Comparison of ENCODE assay signal across 10 mouse cellular contexts in the genomic region with DNA sequence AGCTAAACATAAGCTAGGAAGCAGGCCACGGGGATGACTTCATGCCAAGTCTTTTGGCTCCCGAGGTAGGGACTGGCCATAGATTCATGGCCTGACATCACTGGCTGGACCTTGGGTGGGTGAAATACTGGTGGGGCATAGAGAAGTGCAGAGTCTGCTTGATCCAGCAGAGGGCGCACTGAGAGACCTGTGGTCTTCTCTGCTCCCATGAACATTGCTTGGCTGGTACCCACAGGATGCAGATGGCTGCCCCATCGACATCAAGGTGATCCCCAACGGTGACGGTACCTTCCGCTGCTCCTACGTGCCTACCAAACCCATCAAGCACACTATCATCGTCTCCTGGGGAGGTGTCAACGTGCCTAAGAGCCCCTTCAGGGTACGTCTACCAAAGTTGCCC. TPM values are rescaled to one million over a fixed set of nuclear protein-coding genes. Genes with fewer than 3 reads are reported as not detected.
DNase-seq lines count a peak whose midpoint lies in the region; ATAC-seq and TF ChIP-seq lines count a peak whose summit lies in the region.
"Had no signal": no experiment of that assay in that cellular context is flagged by ENCODE, and none has a peak within 500 bp of the region (broad histone marks: within the 10 kb centered on the region; RNA-seq: fewer than 3 reads in every experiment).

No protein-coding gene starts in this region.

- no peaks in the 10 kb centered on the region for H3K9me3 ChIP-seq in lung, postnatal 0 days (ENCODE audit: low read length)

- 0 out of 2 replicates have a peak, but pooled peaks have one; percentile 27 for ATAC-seq in lung, postnatal 0 days

- peak; percentile 76 for TF ChIP-seq CTCF in heart, adult 2 months (IDR thresholded peaks at IDR 0.05)
- peak; percentile 56 for TF ChIP-seq CTCF in cortical plate, adult 2 months (IDR thresholded peaks at IDR 0.05; ENCODE audit: extremely low read depth, insufficient read depth, low read length)
- peak; percentile 74 for TF ChIP-seq CTCF in lung, postnatal 0 days (IDR thresholded peaks at IDR 0.05)

- WGBS in heart, adult 2 months, result 61% methylated on average over 11 of the region's 11 CpGs
- 71% methylated on average over 11 of the region's 11 CpGs for WGBS in lung, postnatal 0 days

- H3K27me3 ChIP-seq in heart, adult 2 months (ENCODE audit: control insufficient read depth, insufficient read depth, low read length), result no peaks in the 10 kb centered on the region
- no peaks in the 10 kb centered on the region for H3K27me3 ChIP-seq in lung, postnatal 0 days (replicated peaks; ENCODE audit: insufficient read depth, low read length)

- no peak overlapping the region for H3K4me2 ChIP-seq in lung, postnatal 0 days (replicated peaks; ENCODE audit: low read depth, low read length)

- no peaks in the 10 kb centered on the region for H3K4me1 ChIP-seq in heart, adult 2 months (ENCODE audit: control insufficient read depth, insufficient read depth, low read length)
- no peaks in the 10 kb centered on the region for H3K4me1 ChIP-seq in cortical plate, adult 2 months (ENCODE audit: control insufficient read depth, insufficient read depth, low read length)
- no peaks in the 10 kb centered on the region for H3K4me1 ChIP-seq in lung, postnatal 0 days (ENCODE audit: insufficient read depth, low read depth, low read length)

- TF ChIP-seq EP300 in heart, adult 2 months (IDR thresholded peaks at IDR 0.05; ENCODE audit: insufficient read depth, low read depth, low read length), result no peak
- TF ChIP-seq EP300 in lung, postnatal 0 days (IDR thresholded peaks at IDR 0.05), result no peak

- no peak overlapping the region for H3K9ac ChIP-seq in heart, adult 2 months (ENCODE audit: low read depth, low read length)
- no peak overlapping the region for H3K9ac ChIP-seq in lung, postnatal 0 days (replicated peaks; ENCODE audit: low read depth)

- DNase-seq in heart, adult 2 months, result peak; percentile 30 to 45
- DNase-seq in heart, postnatal 25 days (ENCODE audit: low spot score), result no peak
- DNase-seq in urinary bladder, postnatal 25 days (ENCODE audit: low spot score), result peak; percentile 25
- no peak for DNase-seq in urinary bladder, adult 2 months (ENCODE audit: low spot score)
- peak; percentile 48 for DNase-seq in lung, postnatal 0 days (ENCODE audit: low spot score)
- peak; percentile 71 for DNase-seq in thymus, postnatal 4 days
- DNase-seq in frontal cortex, postnatal 14 days (ENCODE audit: low spot score in 2 of 2), result no peak

- no peak overlapping the region for H3K27ac ChIP-seq in heart, adult 2 months
- H3K27ac ChIP-seq in cortical plate, adult 2 months (ENCODE audit: insufficient read depth, low read length), result no peak overlapping the region
- H3K27ac ChIP-seq in lung, postnatal 0 days (ENCODE audit: low read length), result no peak overlapping the region

- no peak for TF ChIP-seq POLR2A in heart, adult 2 months (IDR thresholded peaks at IDR 0.05; ENCODE audit: insufficient read depth, low read depth, low read length)
- no peak for TF ChIP-seq POLR2A in cortical plate, adult 2 months (IDR thresholded peaks at IDR 0.05; ENCODE audit: extremely low read depth, insufficient read depth, low read length)

- intact Hi-C loops in heart, adult 2 months (cut with DNase I), result loop anchor here (2.0 kb wide), 1 partner anchor 22 kb away; the partner anchor contains the start of gene Atp6v1f
- intact Hi-C loops in heart, postnatal 25 days (cut with DNase I), result no loop called here

- no peaks in the 10 kb centered on the region for H3K79me2 ChIP-seq in heart, adult 2 months (replicated peaks; ENCODE audit: control insufficient read depth, insufficient read depth, low read length)

- H3K36me3 ChIP-seq in heart, adult 2 months (ENCODE audit: control insufficient read depth, insufficient read depth, low read length), result no peaks in the 10 kb centered on the region
- no peaks in the 10 kb centered on the region for H3K36me3 ChIP-seq in lung, postnatal 0 days (ENCODE audit: insufficient read depth, low read length)

- no peak overlapping the region for H3K4me3 ChIP-seq in heart, adult 2 months
- H3K4me3 ChIP-seq in cortical plate, adult 2 months (ENCODE audit: insufficient read depth, low read length), result no peak overlapping the region
- H3K4me3 ChIP-seq in lung, postnatal 0 days (ENCODE audit: low read depth, low read length), result no peak overlapping the region

RNA-seq across cellular contexts. Expression of gene Flnc, which starts 11.7 kb away (rescaled TPM):
- 100 to 1,000 TPM; 192 to 222 TPM for total RNA-seq in heart, adult 2 months (2021)
- polyA plus RNA-seq in heart, adult 2 months (2012; rRNA removed), result 56.0 and 69.0 TPM in 2 replicates
- 100 to 1,000 TPM; 201 to 220 TPM for total RNA-seq in heart, postnatal 25 days (2021)
- polyA plus RNA-seq in urinary bladder, adult 2 months (2012; rRNA removed), result 40.8 and 75.6 TPM in 2 replicates
- 0.54 and 0.55 TPM in 2 replicates for polyA plus RNA-seq in cortical plate, adult 2 months (2012; rRNA removed)
- polyA plus RNA-seq in lung, postnatal 0 days (2015; fragmentation: Nextera tagmentation; extraction: Ambion mirVana), result 1.2 and 1.5 TPM in 2 replicates

RNA-seq across cellular contexts. Expression of gene Atp6v1f, which starts 22.7 kb away (rescaled TPM):
- total RNA-seq in heart, adult 2 months (2021), result 100 to 1,000 TPM; 109 to 125 TPM
- 186 and 208 TPM in 2 replicates for polyA plus RNA-seq in heart, adult 2 months (2012; rRNA removed)
- 100 to 1,000 TPM in 1 of 2 experiments, 10 to 100 TPM in 1; 99.3 to 109 TPM for total RNA-seq in heart, postnatal 25 days (2021)
- polyA plus RNA-seq in urinary bladder, adult 2 months (2012; rRNA removed), result 234 and 282 TPM in 2 replicates
- polyA plus RNA-seq in cortical plate, adult 2 months (2012; rRNA removed), result 403 and 411 TPM in 2 replicates
- polyA plus RNA-seq in lung, postnatal 0 days (2015; fragmentation: Nextera tagmentation; extraction: Ambion mirVana), result 264 and 293 TPM in 2 replicates

RNA-seq across cellular contexts. Expression of gene Atp6v1fnb, which starts 26.5 kb away (rescaled TPM):
- total RNA-seq in heart, adult 2 months (2021), result not detected
- polyA plus RNA-seq in heart, adult 2 months (2012; rRNA removed), result not detected in 2 replicates
- total RNA-seq in heart, postnatal 25 days (2021), result not detected
- polyA plus RNA-seq in urinary bladder, adult 2 months (2012; rRNA removed), result not detected in 2 replicates
- polyA plus RNA-seq in cortical plate, adult 2 months (2012; rRNA removed), result 0.17 TPM in 1 of 2 replicates, not detected in the other
- not detected in 2 replicates for polyA plus RNA-seq in lung, postnatal 0 days (2015; fragmentation: Nextera tagmentation; extraction: Ambion mirVana)
- polyA plus RNA-seq: limb, embryonic 14.5 days; stomach, embryonic 16.5 days had no signal

RNA-seq across cellular contexts. Expression of gene Ccdc136, which starts 48.7 kb away (rescaled TPM):
- 1 to 10 TPM; 1.7 to 2.4 TPM for total RNA-seq in heart, adult 2 months (2021)
- polyA plus RNA-seq in heart, adult 2 months (2012; rRNA removed), result 2.1 and 3.0 TPM in 2 replicates
- total RNA-seq in heart, postnatal 25 days (2021), result 1 to 10 TPM; 1.9 to 3.1 TPM
- polyA plus RNA-seq in urinary bladder, adult 2 months (2012; rRNA removed), result 19.7 and 29.6 TPM in 2 replicates
- 148 and 150 TPM in 2 replicates for polyA plus RNA-seq in cortical plate, adult 2 months (2012; rRNA removed)
- 3.0 and 4.6 TPM in 2 replicates for polyA plus RNA-seq in lung, postnatal 0 days (2015; fragmentation: Nextera tagmentation; extraction: Ambion mirVana)

RNA-seq across cellular contexts. Expression of gene Opn1sw, which starts 56.5 kb away (rescaled TPM):
- not detected for total RNA-seq in heart, adult 2 months (2021)
- 0.67 TPM in 1 of 2 replicates, not detected in the other for polyA plus RNA-seq in heart, adult 2 months (2012; rRNA removed)
- not detected for total RNA-seq in heart, postnatal 25 days (2021)
- 9.3 and 11.3 TPM in 2 replicates for polyA plus RNA-seq in urinary bladder, adult 2 months (2012; rRNA removed)
- 0.19 and 0.42 TPM in 2 replicates for polyA plus RNA-seq in cortical plate, adult 2 months (2012; rRNA removed)
- polyA plus RNA-seq in lung, postnatal 0 days (2015; fragmentation: Nextera tagmentation; extraction: Ambion mirVana), result 0.30 and 0.56 TPM in 2 replicates

Comparison
In these comparisons a context has a peak if more than half of its experiments do, and no peak if none do; other contexts are left out.
1. DNase-seq: peak in heart, adult 2 months (2 of 2), urinary bladder, postnatal 25 days (single experiment), lung, postnatal 0 days (single experiment) and thymus, postnatal 4 days (single experiment); none in heart, postnatal 25 days (single experiment), urinary bladder, adult 2 months (single experiment) and frontal cortex, postnatal 14 days (0 of 2).
2. RNA of gene Flnc, which starts 11.7 kb away (polyA plus RNA-seq): 56.0 to 69.0 TPM in heart, adult 2 months and 40.8 to 75.6 TPM in urinary bladder, adult 2 months; 1.2 to 1.5 TPM in lung, postnatal 0 days and 0.54 to 0.55 TPM in cortical plate, adult 2 months; every median in the first group is over 10 times any median in the second.
3. Peak in every context shown above with its lines, with median percentiles within 50 percentile points of each other: CTCF ChIP-seq.